Comparison of ENCODE assay signal across 23 mouse cellular contexts in the genomic region with DNA sequence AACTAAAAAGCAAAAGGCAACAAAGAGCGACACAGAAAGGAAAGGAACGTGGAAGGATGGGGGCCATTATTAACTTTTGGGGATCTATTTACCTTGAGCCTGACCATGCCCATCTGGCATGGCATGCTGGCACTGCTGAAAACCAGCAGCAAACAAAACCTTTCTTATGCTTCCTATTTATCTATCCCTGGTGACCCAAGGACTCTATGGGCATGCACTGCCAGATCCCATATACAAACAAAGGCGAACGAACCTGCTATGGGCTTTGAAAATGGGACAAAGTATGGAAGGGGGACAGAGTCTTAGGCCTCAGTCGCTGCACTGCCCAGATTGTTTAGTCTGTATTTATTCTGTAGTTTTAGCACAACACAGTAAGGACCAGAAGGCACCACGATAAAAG. TPM values are rescaled to one million over a fixed set of nuclear protein-coding genes. Genes with fewer than 3 reads are reported as not detected.
DNase-seq lines count a peak whose midpoint lies in the region; ATAC-seq and TF ChIP-seq lines count a peak whose summit lies in the region.
"Had no signal": no experiment of that assay in that cellular context is flagged by ENCODE, and none has a peak within 500 bp of the region (broad histone marks: within the 10 kb centered on the region; RNA-seq: fewer than 3 reads in every experiment).

No protein-coding gene starts in this region.

- H3K9me3 ChIP-seq in heart, embryonic 11.5 days (replicated peaks; ENCODE audit: control insufficient read depth, low read length), result no peaks in the 10 kb centered on the region
- H3K9me3 ChIP-seq in heart, embryonic 14.5 days (ENCODE audit: control insufficient read depth, low read length), result no peaks in the 10 kb centered on the region
- no peaks in the 10 kb centered on the region for H3K9me3 ChIP-seq in heart, postnatal 0 days (replicated peaks; ENCODE audit: control insufficient read depth, low read length)
- H3K9me3 ChIP-seq: embryonic facial prominence, embryonic 12.5 days; embryonic facial prominence, embryonic 15.5 days; hindbrain, embryonic 12.5 days; hindbrain, embryonic 15.5 days had no signal

- H3K4me3 ChIP-seq in heart, embryonic 11.5 days (ENCODE audit: low read depth, low read length), result no peak overlapping the region
- H3K4me3 ChIP-seq in heart, embryonic 14.5 days (ENCODE audit: control insufficient read depth in 1 of 2, insufficient read depth in 1 of 2, low read depth in 1 of 2, low read length in 2 of 2), result no peak overlapping the region
- H3K4me3 ChIP-seq in heart, postnatal 0 days (ENCODE audit: low read depth, low read length), result no peak overlapping the region
- no peak overlapping the region for H3K4me3 ChIP-seq in testis, adult 2 months (ENCODE audit: control insufficient read depth, low read depth, low read length)
- H3K4me3 ChIP-seq: embryonic facial prominence, embryonic 12.5 days; embryonic facial prominence, embryonic 15.5 days; gastrocnemius, adult 2 months; hindbrain, embryonic 12.5 days; hindbrain, embryonic 15.5 days had no signal

- TF ChIP-seq CTCF in heart, postnatal 0 days (IDR thresholded peaks at IDR 0.05; ENCODE audit: low read depth), result no peak
- TF ChIP-seq CTCF in testis, adult 2 months (IDR thresholded peaks at IDR 0.05; ENCODE audit: control insufficient read depth, insufficient read depth, insufficient replicate concordance, low read depth, low read length), result no peak

- H3K27me3 ChIP-seq in heart, embryonic 11.5 days (ENCODE audit: control insufficient read depth, insufficient read depth, low read length), result no peaks in the 10 kb centered on the region
- no peaks in the 10 kb centered on the region for H3K27me3 ChIP-seq in heart, embryonic 14.5 days (ENCODE audit: control insufficient read depth, insufficient read depth, low read length)
- H3K27me3 ChIP-seq in heart, postnatal 0 days (ENCODE audit: control insufficient read depth, insufficient read depth, low read length), result no peaks in the 10 kb centered on the region
- no peaks in the 10 kb centered on the region for H3K27me3 ChIP-seq in testis, adult 2 months (ENCODE audit: control insufficient read depth, insufficient read depth, low read length)
- H3K27me3 ChIP-seq: embryonic facial prominence, embryonic 12.5 days; embryonic facial prominence, embryonic 15.5 days; hindbrain, embryonic 12.5 days; hindbrain, embryonic 15.5 days had no signal

- peaks cover 5% of the 10 kb centered on the region for H3K36me3 ChIP-seq in heart, embryonic 11.5 days (ENCODE audit: control insufficient read depth, insufficient read depth, low read length)
- H3K36me3 ChIP-seq in heart, embryonic 14.5 days (ENCODE audit: control insufficient read depth, insufficient read depth, low read length), result peaks cover 60% of the 10 kb centered on the region
- H3K36me3 ChIP-seq in heart, postnatal 0 days (replicated peaks; ENCODE audit: control insufficient read depth, insufficient read depth, low read length), result peaks cover 37% of the 10 kb centered on the region
- H3K36me3 ChIP-seq in testis, adult 2 months (ENCODE audit: control insufficient read depth, insufficient read depth, low read length), result peaks cover 4% of the 10 kb centered on the region

- no peak overlapping the region for H3K4me2 ChIP-seq in heart, embryonic 11.5 days
- H3K4me2 ChIP-seq in heart, embryonic 14.5 days (ENCODE audit: low read length), result no peak overlapping the region
- no peak overlapping the region for H3K4me2 ChIP-seq in heart, postnatal 0 days (ENCODE audit: low read depth, low read length)
- H3K4me2 ChIP-seq: embryonic facial prominence, embryonic 12.5 days; embryonic facial prominence, embryonic 15.5 days; hindbrain, embryonic 12.5 days; hindbrain, embryonic 15.5 days had no signal

- no peak for ATAC-seq in heart, embryonic 11.5 days (replicated peaks; ENCODE audit: insufficient number of reproducible peaks, low FRiP score, low TSS enrichment)
- no peak; the same call in 1 of the 2 replicates for ATAC-seq in heart, embryonic 14.5 days (ENCODE audit: insufficient number of reproducible peaks, insufficient read depth, low FRiP score, low read depth)
- no peak; the same call in 1 of the 2 replicates for ATAC-seq in heart, postnatal 0 days (ENCODE audit: insufficient read depth, low read depth)
- ATAC-seq: CD4-positive, CD25-positive, alpha-beta regulatory T cell, adult 4 months; forebrain, embryonic 14.5 days; intestine, postnatal 0 days had no signal

- no peak for TF ChIP-seq EP300 in heart, postnatal 0 days (IDR thresholded peaks at IDR 0.05; ENCODE audit: low read depth)

- H3K4me1 ChIP-seq in heart, embryonic 11.5 days (ENCODE audit: control insufficient read depth, insufficient read depth, low read length), result peaks cover 22% of the 10 kb centered on the region
- H3K4me1 ChIP-seq in heart, embryonic 14.5 days (ENCODE audit: control insufficient read depth in 2 of 2, insufficient read depth in 2 of 2, low read length in 2 of 2), result peaks cover 16 to 38% of the 10 kb centered on the region in 2 experiments
- no peaks in the 10 kb centered on the region for H3K4me1 ChIP-seq in heart, postnatal 0 days (ENCODE audit: control insufficient read depth, insufficient read depth)
- H3K4me1 ChIP-seq in testis, adult 2 months (ENCODE audit: control insufficient read depth, insufficient read depth, low read length), result no peaks in the 10 kb centered on the region
- H3K4me1 ChIP-seq: embryonic facial prominence, embryonic 15.5 days; hindbrain, embryonic 15.5 days had no signal

- no peak overlapping the region for H3K9ac ChIP-seq in heart, embryonic 11.5 days (ENCODE audit: low read depth, low read length)
- no peak overlapping the region for H3K9ac ChIP-seq in heart, embryonic 14.5 days (ENCODE audit: low read length)
- H3K9ac ChIP-seq in heart, postnatal 0 days (replicated peaks; ENCODE audit: low read depth, low read length), result no peak overlapping the region
- H3K9ac ChIP-seq: embryonic facial prominence, embryonic 12.5 days; embryonic facial prominence, embryonic 15.5 days; forebrain, postnatal 0 days; hindbrain, embryonic 12.5 days; hindbrain, embryonic 15.5 days had no signal

- H3K27ac ChIP-seq in heart, embryonic 11.5 days (ENCODE audit: low read depth, low read length), result peak overlapping the region; percentile 63
- peak overlapping the region; percentile 73 to 74 for H3K27ac ChIP-seq in heart, embryonic 14.5 days (replicated peaks in 1 of 2; ENCODE audit: control insufficient read depth in 1 of 2, insufficient read depth in 1 of 2, low read depth in 2 of 2, low read length in 2 of 2)
- H3K27ac ChIP-seq in heart, postnatal 0 days (ENCODE audit: low read depth), result peak overlapping the region; percentile 74
- H3K27ac ChIP-seq in testis, adult 2 months (ENCODE audit: control insufficient read depth, insufficient read depth, low read depth, low read length), result peak overlapping the region; percentile 3
- H3K27ac ChIP-seq: embryonic facial prominence, embryonic 12.5 days; embryonic facial prominence, embryonic 15.5 days; gastrocnemius, adult 2 months; hindbrain, embryonic 12.5 days; hindbrain, embryonic 15.5 days had no signal

- intact Hi-C loops in heart, postnatal 10 days (cut with DNase I), result loop anchor here (5.0 kb wide), 1 partner anchor 78 kb away; no protein-coding TSS in a partner anchor

- TF ChIP-seq POLR2A in testis, adult 2 months (IDR thresholded peaks at IDR 0.05; ENCODE audit: control insufficient read depth, low read depth, low read length), result no peak

- DNase-seq in heart, postnatal 4 days, result no peak
- no peak for DNase-seq in heart, adult 18-20 months
- DNase-seq in heart, postnatal 0 days (ENCODE audit: low spot score), result no peak
- DNase-seq in heart, postnatal 10 days, result no peak
- DNase-seq in testis, postnatal 14 days (ENCODE audit: low spot score), result no peak
- DNase-seq: cerebellum, adult 11 months; cerebellum, adult 2 months; cerebellum, adult 9-11 months; cerebellum, postnatal 25 days; forebrain, postnatal 0 days; gastrocnemius, adult 2 months; gastrocnemius, postnatal 14 days; kidney, adult 2 months had no signal

- 79% methylated on average over 6 of the region's 6 CpGs for WGBS in heart, embryonic 11.5 days (ENCODE audit: insufficient replicate concordance)
- WGBS in heart, embryonic 14.5 days, result 68% methylated on average over 6 of the region's 6 CpGs
- WGBS in heart, postnatal 0 days, result 69% methylated on average over 6 of the region's 6 CpGs

RNA-seq across cellular contexts. Expression of gene Ddhd1, which starts 43.5 kb away (rescaled TPM):
- 12.6 and 13.9 TPM in 2 replicates for polyA plus RNA-seq in heart, embryonic 11.5 days (2014; fragmentation: Nextera tagmentation; extraction: Ambion mirVana)
- 10 to 100 TPM; 17.7 to 19.8 TPM for total RNA-seq in heart, postnatal 4 days (2021)
- polyA plus RNA-seq in heart, embryonic 14.5 days (2014; fragmentation: Nextera tagmentation; extraction: Ambion mirVana), result 12.7 and 13.8 TPM in 2 replicates
- total RNA-seq in heart, adult 18-20 months (2021), result 10 to 100 TPM in 1 of 2 experiments, 1 to 10 TPM in 1; 7.2 to 11.0 TPM
- total RNA-seq in heart, postnatal 0 days (2014; rRNA removed; ENCODE audit: low replicate concordance), result 12.0 and 18.6 TPM in 2 replicates
- 3.4 and 3.6 TPM in 2 replicates for polyA plus RNA-seq in heart, postnatal 0 days (2015; fragmentation: Nextera tagmentation; extraction: Ambion mirVana)
- 10 to 100 TPM; 12.7 TPM for total RNA-seq in heart, postnatal 10 days (2021)
- polyA plus RNA-seq in testis, adult 2 months (2012; rRNA removed), result 153 and 163 TPM in 2 replicates

Comparison
In these comparisons a context has a peak if more than half of its experiments do, and no peak if none do; other contexts are left out.
1. H3K27ac ChIP-seq: peak in every context shown above with its lines; median percentile 74 in heart, postnatal 0 days; 74 in heart, embryonic 14.5 days; 63 in heart, embryonic 11.5 days; 3 in testis, adult 2 months.